Mouse (Mus musculus): ENCODE measurements around the gene Fam136a.

Fam136a gene

DNA sequence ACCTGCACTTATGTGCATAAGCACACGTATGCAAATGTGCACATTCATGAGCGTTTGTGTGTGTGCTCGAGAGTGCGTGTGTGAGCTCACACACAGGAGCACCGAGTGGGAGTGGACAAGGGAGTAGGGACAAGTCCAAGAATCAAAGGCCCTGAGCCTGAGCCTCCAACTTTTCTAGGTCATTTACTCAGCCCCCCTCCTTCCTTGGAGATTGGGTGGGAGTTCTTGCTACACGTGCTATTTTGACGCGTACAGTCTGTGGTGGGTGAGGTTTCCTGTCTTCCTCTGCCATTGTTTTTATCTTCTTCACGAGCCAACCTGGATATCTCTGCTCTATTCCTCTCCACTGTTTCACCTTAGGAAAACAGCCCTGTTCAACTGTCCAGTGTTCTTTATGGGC, 8.5 kb upstream of the Fam136a start:
- no peak for TF ChIP-seq GATA4 (IDR thresholded peaks at IDR 0.05; ENCODE audit: insufficient replicate concordance, low read length)

DNA sequence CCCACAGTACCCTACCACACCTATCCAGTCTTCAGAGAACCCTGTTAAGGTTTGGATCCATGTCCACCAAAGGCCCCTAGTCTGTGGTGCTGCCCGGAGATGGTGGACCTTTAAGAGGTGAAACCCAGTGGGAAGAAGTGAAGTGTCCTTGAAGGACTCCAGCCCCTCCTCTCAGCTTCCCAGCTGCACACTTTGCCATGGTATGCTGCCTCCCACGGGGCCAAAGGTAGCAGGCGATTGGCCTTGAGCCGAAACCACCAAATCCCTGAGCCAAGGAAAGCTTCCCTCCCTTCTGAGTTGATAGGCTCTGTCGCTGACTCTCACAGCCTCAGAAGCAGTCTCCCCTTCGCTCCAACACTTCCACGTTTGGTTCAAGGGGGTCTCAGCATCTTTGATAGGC, 4.8 kb upstream of the Fam136a start:
- TF ChIP-seq GATA4 (IDR thresholded peaks at IDR 0.05; ENCODE audit: insufficient replicate concordance, low read length): no peak

DNA sequence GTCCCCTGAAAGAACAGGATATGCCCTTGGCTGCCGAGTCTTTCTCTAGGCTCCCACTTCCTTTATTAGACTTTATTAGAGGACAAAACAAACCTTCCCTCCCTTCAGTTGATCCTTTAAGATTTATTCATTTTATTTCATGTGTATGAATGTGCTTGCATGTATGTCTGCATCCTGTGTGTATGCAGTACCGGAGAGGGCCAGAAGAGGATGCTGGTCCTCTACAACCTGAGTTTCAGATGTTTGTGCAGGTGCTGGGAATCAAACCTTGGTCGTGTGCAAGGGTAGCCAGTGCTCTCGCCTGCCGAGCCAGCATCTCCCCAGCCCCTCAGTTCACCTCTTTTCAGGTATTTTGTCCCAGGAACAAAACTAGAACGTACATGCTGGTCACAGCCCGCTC, 4.1 kb upstream of the Fam136a start:
- TF ChIP-seq GATA4 (IDR thresholded peaks at IDR 0.05; ENCODE audit: insufficient replicate concordance, low read length): no peak

DNA sequence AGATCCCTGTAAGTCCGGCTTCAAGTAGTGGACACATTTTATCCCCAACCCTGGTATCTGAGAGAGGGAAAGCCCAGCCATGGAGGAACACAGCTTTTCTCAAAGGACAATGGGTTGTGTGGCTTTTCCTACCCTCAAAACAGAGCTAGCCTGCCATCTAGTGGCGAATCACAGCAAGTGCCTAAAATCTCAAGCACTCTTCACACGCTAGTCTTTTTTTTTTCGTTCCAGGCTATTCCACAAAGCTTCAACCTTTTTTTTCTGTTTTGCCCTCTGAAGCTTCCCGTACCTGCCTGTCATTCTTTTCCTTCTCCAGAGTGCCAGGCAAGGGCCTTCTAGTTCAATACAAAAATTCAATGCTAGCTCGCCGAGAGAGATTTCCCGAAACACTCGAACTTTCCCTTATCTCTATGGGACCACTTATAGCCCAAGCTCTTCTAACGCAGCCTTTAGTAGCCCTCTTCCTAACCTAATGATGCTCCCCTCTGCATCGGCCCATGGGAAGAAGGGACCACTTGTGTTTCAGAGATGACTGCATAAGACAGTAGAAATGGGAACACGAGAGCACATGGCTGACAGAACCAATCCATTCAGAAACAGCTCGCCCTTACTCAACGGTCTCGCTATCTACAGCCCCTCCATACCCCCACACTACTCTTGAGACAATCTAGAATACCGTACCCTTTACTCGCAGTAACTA, 854 bp upstream of the Fam136a start:
- peak; percentile 7; the same call in 1 of the 2 replicates for TF ChIP-seq GATA4 (IDR thresholded peaks at IDR 0.05; ENCODE audit: insufficient replicate concordance, low read length)

DNA sequence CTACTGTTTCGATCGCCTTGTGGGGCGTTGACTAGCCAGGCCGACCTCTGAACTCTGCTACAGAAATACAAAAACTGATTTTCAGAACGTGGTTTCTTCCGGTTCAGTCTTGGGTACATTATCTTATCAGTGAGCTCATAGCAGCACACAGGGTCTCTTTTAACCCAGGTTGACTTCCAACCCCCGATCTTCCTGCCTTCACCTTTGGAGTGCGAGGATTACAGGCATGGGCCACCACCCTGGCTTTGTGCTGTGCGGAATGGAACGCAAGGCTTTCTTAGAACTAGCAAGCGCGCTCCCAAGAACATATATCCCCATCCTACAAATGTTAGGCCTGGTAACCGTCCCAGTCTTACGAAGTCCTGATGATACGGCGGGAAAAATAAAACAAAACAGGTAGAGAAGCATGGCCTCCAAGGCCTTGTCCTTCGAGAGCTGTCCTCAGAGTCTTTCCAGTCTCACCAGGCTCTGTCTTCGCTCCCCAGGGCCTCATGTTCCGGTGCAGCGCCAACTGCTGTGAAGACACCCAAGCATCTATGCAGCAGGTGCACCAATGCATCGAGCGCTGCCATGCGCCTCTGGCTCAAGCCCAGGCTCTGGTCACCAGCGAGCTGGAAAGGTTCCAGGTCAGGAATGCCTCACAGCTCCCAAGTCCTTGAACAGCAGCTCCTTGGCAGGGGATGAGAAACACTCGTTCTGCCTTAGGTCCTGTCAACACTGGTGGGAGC, 843 bp downstream of the Fam136a start:
- TF ChIP-seq GATA4 (IDR thresholded peaks at IDR 0.05; ENCODE audit: insufficient replicate concordance, low read length): peak; percentile 65; the same call in 1 of the 2 replicates

DNA sequence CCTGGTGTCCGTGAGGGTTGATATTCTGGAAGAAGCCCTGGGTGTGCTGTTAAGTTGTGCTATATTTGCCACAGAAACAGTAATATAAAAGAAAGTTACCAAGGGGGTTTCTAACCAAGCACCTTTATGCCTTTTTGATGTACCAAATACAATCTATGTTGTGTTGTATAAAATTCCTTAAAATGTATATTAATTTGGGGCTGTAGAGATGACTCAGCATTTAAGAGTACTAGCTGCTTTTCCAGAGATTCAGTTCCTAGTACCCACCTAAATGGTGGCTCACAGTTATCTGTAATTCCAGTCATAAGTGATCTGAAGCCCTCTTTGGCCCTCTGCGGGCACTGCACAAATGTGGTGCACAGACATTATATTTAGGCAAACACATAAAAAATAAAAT, 1.4 kb downstream of the Fam136a start:
- TF ChIP-seq GATA4 (IDR thresholded peaks at IDR 0.05; ENCODE audit: insufficient replicate concordance, low read length): no peak

DNA sequence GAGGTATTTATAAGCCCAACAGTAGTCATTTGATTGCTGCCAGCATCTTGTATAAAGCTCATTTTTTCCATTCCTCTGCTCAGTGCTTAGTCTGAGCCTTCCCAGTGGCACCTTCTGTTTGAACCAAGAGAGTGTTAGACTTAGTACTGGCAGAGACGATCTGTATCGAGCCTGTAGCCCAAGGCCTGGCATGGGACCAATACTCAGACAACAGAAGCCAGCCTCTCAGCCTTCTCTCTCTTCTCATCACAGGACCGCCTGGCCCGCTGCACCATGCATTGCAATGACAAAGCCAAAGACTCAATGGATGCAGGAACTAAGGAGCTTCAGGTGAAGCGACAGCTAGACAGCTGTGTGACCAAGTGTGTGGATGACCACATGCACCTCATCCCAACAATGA, 3.0 kb downstream of the Fam136a start:
- no peak for TF ChIP-seq GATA4 (IDR thresholded peaks at IDR 0.05; ENCODE audit: insufficient replicate concordance, low read length)

DNA sequence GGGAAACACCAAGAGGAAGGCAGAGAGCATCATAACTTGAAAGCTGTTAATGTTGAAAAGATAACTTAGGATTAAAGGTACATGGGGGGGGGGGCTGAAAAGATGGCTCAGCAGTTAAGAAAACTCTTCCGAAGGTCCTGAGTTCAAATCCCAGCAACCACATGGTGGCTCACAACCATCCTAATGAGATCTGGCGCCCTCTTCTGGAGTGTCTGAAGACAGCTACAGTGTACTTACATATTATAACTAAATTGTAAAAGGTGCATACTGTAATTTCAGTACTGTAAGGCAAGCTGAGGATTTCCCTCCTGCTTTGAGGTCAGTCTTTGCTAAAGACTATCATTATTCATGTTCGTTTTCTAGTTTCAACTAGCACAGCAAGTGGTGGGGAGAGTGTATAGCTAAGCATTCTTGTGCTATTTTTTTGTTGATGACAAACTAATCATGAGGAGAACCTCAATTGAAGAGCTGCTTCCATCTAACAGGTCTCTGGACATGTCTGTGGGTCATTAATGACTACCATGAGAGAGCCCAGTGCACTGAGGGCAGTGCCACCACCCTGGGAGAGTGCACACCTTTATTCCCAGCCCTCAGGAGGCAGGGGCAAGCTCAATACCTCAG, 4.8 kb downstream of the Fam136a start:
- TF ChIP-seq GATA4 (IDR thresholded peaks at IDR 0.05; ENCODE audit: insufficient replicate concordance, low read length): no peak

DNA sequence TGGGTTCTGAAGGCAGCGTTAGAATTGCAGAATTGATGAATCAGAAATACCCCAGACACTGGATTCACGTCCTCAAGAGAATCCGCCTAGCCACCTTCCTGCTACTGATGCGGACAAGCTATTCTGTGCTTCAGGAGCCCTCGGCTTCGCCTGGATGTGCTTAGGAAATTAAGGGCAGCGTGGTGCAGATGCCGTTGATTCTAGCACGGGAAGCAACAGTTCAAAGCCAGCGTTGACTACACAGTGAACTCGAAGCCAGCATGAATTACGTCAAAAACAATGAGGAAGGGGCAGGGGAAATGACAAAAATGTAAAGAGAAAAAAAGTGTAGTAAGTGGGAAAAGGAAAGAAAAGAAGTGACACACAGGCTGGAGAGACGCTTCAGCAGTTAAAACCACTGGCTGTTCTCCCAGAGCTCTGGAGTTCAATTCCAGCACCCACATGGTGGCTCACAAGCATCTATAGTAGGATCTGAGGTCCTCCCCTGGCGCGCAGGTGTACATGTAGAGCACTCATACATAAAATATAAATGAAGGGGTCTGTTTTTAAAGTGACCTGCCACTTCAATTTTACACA, 5.4 kb downstream of the Fam136a start, which contains the start of gene Snrpg:
Gene Snrpg, plus strand, starts transcription at position 541 of the 576 bp plus-strand sequence.
- no peak for TF ChIP-seq GATA4 (IDR thresholded peaks at IDR 0.05; ENCODE audit: insufficient replicate concordance, low read length)

DNA sequence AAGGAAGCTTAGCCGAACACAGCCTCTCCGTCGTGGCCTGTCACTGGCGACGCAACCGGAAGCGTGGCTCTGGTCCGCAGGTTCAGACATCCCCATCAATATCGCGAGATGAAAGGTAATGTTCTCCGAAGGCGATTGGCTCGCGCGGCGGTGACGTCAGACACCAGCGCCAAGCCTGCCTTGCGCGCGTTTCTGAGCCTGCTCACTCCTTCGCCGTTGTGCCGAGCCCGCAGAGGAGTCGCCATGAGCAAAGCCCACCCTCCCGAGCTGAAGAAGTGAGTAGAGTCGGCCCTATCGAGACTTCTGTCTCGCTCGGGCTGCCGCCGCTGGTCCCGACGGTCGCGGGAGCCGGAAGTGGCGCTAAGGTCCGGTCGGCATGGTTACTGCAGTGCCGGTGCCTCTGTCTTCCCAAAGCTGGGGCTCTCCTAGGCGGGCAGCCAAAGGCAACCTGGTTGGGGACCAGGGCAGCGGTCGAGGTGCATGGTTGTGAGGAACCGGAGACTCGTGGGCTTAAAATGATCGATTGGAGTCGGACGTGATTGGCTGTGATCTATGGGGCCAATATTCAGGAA, 6.0 kb downstream of the Fam136a start:
- TF ChIP-seq GATA4 (IDR thresholded peaks at IDR 0.05; ENCODE audit: insufficient replicate concordance, low read length): peak; percentile 53; the same call in 1 of the 2 replicates

DNA sequence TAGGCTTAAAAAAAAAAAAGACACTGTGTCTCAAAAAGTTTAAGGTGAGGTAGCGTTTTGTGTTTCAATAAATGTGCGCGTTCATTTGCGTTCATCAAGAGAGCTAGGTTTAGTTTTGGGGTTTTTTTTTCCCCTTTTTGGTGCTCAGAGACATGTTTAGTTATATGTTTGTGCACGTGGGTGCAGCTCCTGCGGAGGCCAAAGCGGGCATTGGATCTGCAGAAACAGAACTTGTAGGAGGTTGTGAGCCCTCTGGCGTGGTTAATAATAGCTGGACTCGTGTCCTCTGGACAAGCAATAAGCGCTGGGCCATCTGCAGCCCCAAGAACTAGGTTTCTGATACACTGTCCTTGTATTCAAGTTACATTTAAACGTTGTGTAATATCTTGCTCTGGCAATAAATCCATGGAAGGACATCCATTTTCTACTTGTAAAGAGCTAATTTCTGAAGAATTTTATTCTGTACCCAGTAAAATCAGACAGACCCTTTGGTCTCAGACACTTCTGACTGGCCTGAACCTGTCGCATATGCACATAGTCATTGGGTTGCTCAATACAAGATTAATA, 6.6 kb downstream of the Fam136a start:
- no peak for TF ChIP-seq GATA4 (IDR thresholded peaks at IDR 0.05; ENCODE audit: insufficient replicate concordance, low read length)

DNA sequence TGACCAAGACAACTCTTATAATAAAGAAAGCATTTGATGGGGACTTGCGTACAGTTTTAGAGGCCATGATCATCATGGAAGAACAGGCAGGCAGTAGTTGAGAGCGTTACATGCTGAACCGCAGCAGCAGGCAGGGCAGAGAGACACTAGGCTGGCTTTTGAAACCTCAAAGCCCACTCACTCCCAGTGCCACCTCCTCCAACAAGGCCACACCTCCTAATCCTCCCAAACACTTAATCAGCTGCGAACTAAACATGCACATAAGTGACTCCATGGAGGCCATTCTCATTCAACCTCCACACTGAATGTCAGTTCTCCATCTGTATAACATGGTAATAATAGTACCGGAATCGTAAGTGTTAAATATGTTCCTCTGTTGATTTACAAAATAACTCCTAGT, 8.1 kb downstream of the Fam136a start:
- TF ChIP-seq GATA4 (IDR thresholded peaks at IDR 0.05; ENCODE audit: insufficient replicate concordance, low read length): no peak

DNA sequence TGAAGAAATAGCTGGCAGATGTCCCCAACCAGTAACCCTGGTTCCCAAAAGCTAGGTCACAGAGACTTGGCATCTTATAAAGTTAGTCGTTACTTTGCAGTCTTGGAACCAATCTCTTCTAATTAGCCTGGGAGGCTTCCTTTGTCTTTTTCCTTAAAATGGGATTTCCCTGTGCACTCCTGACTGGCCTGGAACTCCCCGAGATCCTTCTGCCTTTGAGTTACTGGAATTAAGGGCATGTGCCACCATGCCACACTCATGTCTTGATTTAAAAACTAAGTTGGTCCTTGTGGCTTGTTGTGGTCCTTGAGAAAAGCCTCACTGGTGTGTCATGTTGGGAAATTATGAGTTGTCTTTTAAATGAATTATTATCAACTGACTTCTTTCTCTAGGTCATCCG, 12.9 kb downstream of the Fam136a start:
- TF ChIP-seq GATA4 (IDR thresholded peaks at IDR 0.05; ENCODE audit: insufficient replicate concordance, low read length): no peak

DNA sequence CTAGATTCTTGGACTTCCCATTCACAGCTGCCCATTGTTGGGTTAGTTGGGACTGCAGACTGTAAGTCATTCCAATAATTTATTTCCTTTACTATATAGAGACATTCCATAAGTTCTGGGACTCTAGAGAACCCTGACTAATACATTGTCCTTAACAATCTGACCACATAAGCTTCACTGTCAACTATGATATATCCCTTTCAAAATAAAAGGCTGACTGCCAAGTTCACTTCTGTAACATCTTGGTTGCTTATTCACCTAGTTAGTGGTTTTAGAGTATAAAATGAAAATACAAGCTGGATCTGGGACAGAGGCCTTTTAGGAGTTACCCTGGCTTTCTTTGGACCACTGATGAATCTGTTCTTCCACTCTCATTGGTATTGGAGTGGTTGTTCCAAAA, 17.1 kb downstream of the Fam136a start:
- TF ChIP-seq GATA4 (IDR thresholded peaks at IDR 0.05; ENCODE audit: insufficient replicate concordance, low read length): no peak

DNA sequence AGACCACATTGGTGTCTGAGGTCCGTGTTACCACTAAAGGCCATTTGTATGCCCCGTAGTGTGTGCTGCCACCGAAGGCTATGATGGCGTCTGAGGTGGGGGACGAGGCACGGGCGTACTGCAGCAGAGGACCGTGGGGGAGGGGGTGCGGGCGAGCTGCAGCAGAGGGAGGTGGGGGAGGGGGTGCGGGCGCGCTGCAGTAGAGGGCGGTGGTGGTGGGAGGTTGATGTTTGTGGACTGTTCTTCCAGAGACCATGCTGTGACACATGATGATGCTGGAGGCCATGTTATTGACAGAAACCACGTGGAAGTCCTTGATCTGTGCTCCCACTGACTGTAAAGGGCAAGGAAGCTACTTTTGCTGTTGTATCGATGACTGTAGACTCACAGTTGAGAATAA, 17.9 kb downstream of the Fam136a start:
- TF ChIP-seq GATA4 (IDR thresholded peaks at IDR 0.05; ENCODE audit: insufficient replicate concordance, low read length): no peak

All from liver, adult (tissue).